ENCODE assay signal across 28 mouse cellular contexts in genomic region chr1:156679599-156679998, GRCm38 (mm10). TPM values are rescaled to one million over a fixed set of nuclear protein-coding genes. Genes with fewer than 3 reads are reported as not detected.
DNase-seq lines count a peak whose midpoint lies in the region; ATAC-seq lines count a peak whose summit lies in the region.
"Had no signal": no experiment of that assay in that cellular context is flagged by ENCODE, and none has a peak within 500 bp of the region (broad histone marks: within the 10 kb centered on the region; RNA-seq: fewer than 3 reads in every experiment).

No protein-coding gene starts in this region.

- H3K9ac ChIP-seq in intestine, embryonic 15.5 days = no peak overlapping the region
- H3K9ac ChIP-seq: embryonic facial prominence, embryonic 12.5 days; embryonic facial prominence, embryonic 15.5 days; heart, embryonic 12.5 days; hindbrain, embryonic 12.5 days had no signal

- DNase-seq in heart, adult 11 months = peak; percentile 66
- DNase-seq in heart, embryonic 10.5 days (ENCODE audit: low spot score) = no peak
- peak; percentile 45 for DNase-seq in 3134 (ENCODE audit: extremely low read depth, insufficient read length, low spot score)
- peak; percentile 66 for DNase-seq in NIH3T3 (ENCODE audit: low read depth)
- DNase-seq in cerebellum, adult 8-10 months = no peak
- DNase-seq: adrenal gland, postnatal 10 days; adrenal gland, postnatal 36 days; cerebellum, adult 18-20 months; cerebellum, adult 9-11 months; cerebellum, postnatal 25 days; gastrocnemius, postnatal 25 days; heart, adult 2 months; heart, postnatal 14 days; heart, postnatal 4 days; kidney, adult 18-20 months; kidney, adult 9 months had no signal

- H3K27ac ChIP-seq in heart, embryonic 10.5 days = no peak overlapping the region
- no peak overlapping the region for H3K27ac ChIP-seq in intestine, embryonic 15.5 days
- H3K27ac ChIP-seq: embryonic facial prominence, embryonic 12.5 days; embryonic facial prominence, embryonic 15.5 days; forebrain, embryonic 10.5 days; heart, adult 2 months; hindbrain, embryonic 12.5 days had no signal

- WGBS in heart, embryonic 10.5 days = 73% methylated on average over 9 of the region's 9 CpGs
- 91% methylated on average over 9 of the region's 9 CpGs for WGBS in intestine, embryonic 15.5 days

- no peaks in the 10 kb centered on the region for H3K9me3 ChIP-seq in heart, embryonic 10.5 days
- no peaks in the 10 kb centered on the region for H3K9me3 ChIP-seq in intestine, embryonic 15.5 days
- H3K9me3 ChIP-seq: embryonic facial prominence, embryonic 12.5 days; embryonic facial prominence, embryonic 15.5 days; forebrain, embryonic 10.5 days; heart, embryonic 12.5 days; hindbrain, embryonic 12.5 days had no signal

- H3K4me2 ChIP-seq in intestine, embryonic 15.5 days (replicated peaks) = no peak overlapping the region
- H3K4me2 ChIP-seq: embryonic facial prominence, embryonic 12.5 days; embryonic facial prominence, embryonic 15.5 days; heart, embryonic 12.5 days; hindbrain, embryonic 12.5 days had no signal

- ATAC-seq in intestine, embryonic 15.5 days = no peak
- ATAC-seq: CD4-positive, CD25-positive, alpha-beta regulatory T cell, adult 4 months; forebrain, embryonic 14.5 days; hindbrain, embryonic 16.5 days; intestine, embryonic 16.5 days; Patski had no signal

- peaks cover 42% of the 10 kb centered on the region for H3K36me3 ChIP-seq in heart, embryonic 10.5 days
- peaks cover 14% of the 10 kb centered on the region; the same call in 1 of the 2 replicates for H3K36me3 ChIP-seq in intestine, embryonic 15.5 days

- 0 out of 2 replicates have a peak, but pooled peaks cover 4% of the 10 kb centered on the region for H3K27me3 ChIP-seq in heart, embryonic 10.5 days (ENCODE audit: insufficient read depth, poor library complexity, severe bottlenecking)
- no peaks in the 10 kb centered on the region for H3K27me3 ChIP-seq in intestine, embryonic 15.5 days (replicated peaks)
- H3K27me3 ChIP-seq: embryonic facial prominence, embryonic 12.5 days; embryonic facial prominence, embryonic 15.5 days; heart, embryonic 12.5 days; hindbrain, embryonic 12.5 days; Patski had no signal

- H3K4me3 ChIP-seq in heart, embryonic 10.5 days = no peak overlapping the region
- no peak overlapping the region for H3K4me3 ChIP-seq in intestine, embryonic 15.5 days (replicated peaks)
- H3K4me3 ChIP-seq: embryonic facial prominence, embryonic 12.5 days; embryonic facial prominence, embryonic 15.5 days; erythroblast, embryonic 14.5 days; forebrain, embryonic 10.5 days; heart, adult 2 months; heart, embryonic 12.5 days; hindbrain, embryonic 12.5 days had no signal

- H3K4me1 ChIP-seq in heart, embryonic 10.5 days = peaks cover 2% of the 10 kb centered on the region
- no peaks in the 10 kb centered on the region for H3K4me1 ChIP-seq in intestine, embryonic 15.5 days (replicated peaks)
- H3K4me1 ChIP-seq: embryonic facial prominence, embryonic 12.5 days had no signal

RNA-seq across cellular contexts. Expression of gene Tor3a, which starts 5.4 kb away (rescaled TPM):
- polyA plus RNA-seq in heart, embryonic 10.5 days (2016; fragmentation: Nextera tagmentation; extraction: Ambion mirVana) = 4.3 and 4.4 TPM in 2 replicates
- 5.4 and 5.6 TPM in 2 replicates for polyA plus RNA-seq in intestine, embryonic 15.5 days (2015; fragmentation: Nextera tagmentation; extraction: Ambion mirVana)
- polyA plus RNA-seq: erythroblast, embryonic 14.5 days had no signal

RNA-seq across cellular contexts. Expression of gene Fam20b, which starts 39.3 kb away (rescaled TPM):
- polyA plus RNA-seq in heart, embryonic 10.5 days (2016; fragmentation: Nextera tagmentation; extraction: Ambion mirVana) = 21.8 and 24.4 TPM in 2 replicates
- polyA plus RNA-seq in intestine, embryonic 15.5 days (2015; fragmentation: Nextera tagmentation; extraction: Ambion mirVana) = 45.5 and 48.0 TPM in 2 replicates

Comparison
In these comparisons a context has a peak if more than half of its experiments do, and no peak if none do; other contexts are left out.
1. DNase-seq: peak in heart, adult 11 months (single experiment), 3134 (single experiment) and NIH3T3 (single experiment); none in heart, embryonic 10.5 days (single experiment) and cerebellum, adult 8-10 months (single experiment).